Mouse (Mus musculus) CH12.LX (cell line): ENCODE measurements around the gene Snap25. TPM values are rescaled to one million over a fixed set of nuclear protein-coding genes. Genes with fewer than 3 reads are reported as not detected.

Experiments
- DNase-seq: peaks from one replicate; pipeline ENCODE4 v3.0.0-alpha.2; 2013; ENCODE audit errors: extremely low read depth
- H3K27ac ChIP-seq: 2 replicates; pipeline ENCODE4 v1.5.1; 2012; ENCODE audit warnings: low read depth, mild to moderate bottlenecking, control low read depth, moderate library complexity; ENCODE audit not compliant: insufficient read depth
- H3K27me3 ChIP-seq: replicated peaks from 2 replicates; pipeline ENCODE3; 2012; ENCODE audit warnings: inconsistent platforms
- H3K36me3 ChIP-seq, 2 experiments: replicated peaks in 1 of 2; 2 replicates each; pipeline versions ENCODE3 to v1.6.1; 2012; ENCODE audit warnings: inconsistent platforms in 1 of 2, low read length in 1 of 2, mild to moderate bottlenecking in 1 of 2, mixed read lengths in 1 of 2, moderate library complexity in 1 of 2; ENCODE audit not compliant: control insufficient read depth in 1 of 2, insufficient read depth in 1 of 2
- H3K4me1 ChIP-seq, 2 experiments: 2 replicates each; pipeline ENCODE4 v1.6.1; 2012; ENCODE audit warnings: inconsistent platforms in 1 of 2, moderate library complexity in 1 of 2; ENCODE audit not compliant: insufficient read depth in 2 of 2, control insufficient read depth in 1 of 2
- H3K4me2 ChIP-seq: 2 replicates; pipeline ENCODE4 v1.6.1; 2012; ENCODE audit warnings: low read depth, mild to moderate bottlenecking, control low read depth; ENCODE audit not compliant: poor library complexity, insufficient read depth, severe bottlenecking
- H3K4me3 ChIP-seq, 3 experiments: fragments of 150-350 bp in 1 of 3; sonication (generic) in 1 of 3; replicated peaks in 1 of 3; 2 replicates each; pipeline versions ENCODE3 to v1.5.1; 2011 to 2012; ENCODE audit warnings: low read depth in 2 of 3, low read length in 2 of 3, mild to moderate bottlenecking in 2 of 3, moderate library complexity in 2 of 3, control low read depth in 1 of 3, improper control_type of control experiment in 1 of 3, inconsistent platforms in 1 of 3, mixed read lengths in 1 of 3; ENCODE audit not compliant: poor library complexity in 1 of 3
- H3K79me2 ChIP-seq: replicated peaks from 2 replicates; pipeline ENCODE4 v1.6.1; 2012; ENCODE audit warnings: mild to moderate bottlenecking, moderate library complexity; ENCODE audit not compliant: control insufficient read depth, poor library complexity, insufficient read depth, severe bottlenecking; ENCODE audit errors: extremely low read depth
- H3K9ac ChIP-seq: 2 replicates; pipeline ENCODE4 v1.6.1; 2012; ENCODE audit warnings: low read depth, mild to moderate bottlenecking, control low read depth, moderate library complexity; ENCODE audit not compliant: insufficient read depth
- H3K9me3 ChIP-seq: replicated peaks from 2 replicates; pipeline ENCODE3; 2012; ENCODE audit warnings: low read length, inconsistent platforms, mixed read lengths
- CHD1 ChIP-seq: IDR thresholded peaks from 2 replicates; pipeline ENCODE4 v1.6.1; 2012; ENCODE audit warnings: low read depth, low read length, improper control_type of control experiment, inconsistent platforms
- CTCF ChIP-seq, 2 experiments: IDR thresholded peaks in 1 of 2; conservative IDR thresholded peaks in 1 of 2; 2 replicates each; pipeline ENCODE4 v1.5.1; 2011 to 2012; ENCODE audit warnings: low read depth in 2 of 2, low read length in 2 of 2, improper control_type of control experiment in 1 of 2, inconsistent platforms in 1 of 2, mild to moderate bottlenecking in 1 of 2, moderate library complexity in 1 of 2
- ELF1 ChIP-seq: IDR thresholded peaks from 2 replicates; pipeline ENCODE4 v1.6.1; 2014; ENCODE audit warnings: low read depth, mild to moderate bottlenecking, inconsistent platforms, low read length, improper control_type of control experiment
- GABPA ChIP-seq: IDR thresholded peaks from 2 replicates; pipeline ENCODE4 v1.6.1; 2012; ENCODE audit warnings: low read depth, low read length, improper control_type of control experiment, inconsistent platforms; ENCODE audit not compliant: insufficient replicate concordance
- HCFC1 ChIP-seq: IDR thresholded peaks from 2 replicates; pipeline ENCODE4 v1.6.1; 2012; ENCODE audit warnings: low read depth, mild to moderate bottlenecking, inconsistent platforms, low read length, improper control_type of control experiment
- IRF4 ChIP-seq: IDR thresholded peaks from 2 replicates; pipeline ENCODE4 v1.6.1; 2014; ENCODE audit warnings: low read depth, mild to moderate bottlenecking, inconsistent platforms, low read length, improper control_type of control experiment
- JUN ChIP-seq: IDR thresholded peaks from 2 replicates; pipeline ENCODE4 v1.6.1; 2011; ENCODE audit warnings: low read depth, mild to moderate bottlenecking, low read length, improper control_type of control experiment, moderate library complexity; ENCODE audit not compliant: insufficient read depth
- JUND ChIP-seq: conservative IDR thresholded peaks from 2 replicates; pipeline ENCODE4 v1.6.1; 2011; ENCODE audit warnings: low read depth, low read length, improper control_type of control experiment
- KAT2A ChIP-seq: IDR thresholded peaks from 2 replicates; pipeline ENCODE4 v1.6.1; 2012; ENCODE audit warnings: low read length, improper control_type of control experiment, inconsistent platforms; ENCODE audit not compliant: insufficient replicate concordance
- MXI1 ChIP-seq: IDR thresholded peaks from 2 replicates; pipeline ENCODE4 v1.6.1; 2011; ENCODE audit warnings: mild to moderate bottlenecking, low read depth, low read length, improper control_type of control experiment
- MYC ChIP-seq: IDR thresholded peaks from 2 replicates; pipeline ENCODE4 v1.6.1; 2011; ENCODE audit warnings: low read depth, mild to moderate bottlenecking, improper control_type of control experiment, low read length
- NRF1 ChIP-seq: IDR thresholded peaks from 2 replicates; pipeline ENCODE4 v1.6.1; 2014; ENCODE audit warnings: low read depth, mild to moderate bottlenecking, inconsistent platforms, low read length, improper control_type of control experiment, moderate library complexity
- PAX5 ChIP-seq: IDR thresholded peaks from 2 replicates; pipeline ENCODE4 v1.6.1; 2012; ENCODE audit warnings: low read length, inconsistent platforms, mixed read lengths
- POLR2A ChIP-seq: IDR thresholded peaks from 2 replicates; pipeline ENCODE4 v1.6.1; 2011; ENCODE audit warnings: low read depth, mild to moderate bottlenecking, improper control_type of control experiment, low read length
- RAD21 ChIP-seq: IDR thresholded peaks from 2 replicates; pipeline ENCODE4 v1.6.1; 2011; ENCODE audit warnings: low read depth, mild to moderate bottlenecking, low read length, improper control_type of control experiment, moderate library complexity
- SIN3A ChIP-seq: IDR thresholded peaks from 2 replicates; pipeline ENCODE4 v1.6.1; 2012; ENCODE audit warnings: low read length, improper control_type of control experiment, inconsistent platforms
- SMC3 ChIP-seq: IDR thresholded peaks from 2 replicates; pipeline ENCODE4 v1.6.1; 2011; ENCODE audit warnings: low read depth, low read length, improper control_type of control experiment
- USF1 ChIP-seq: IDR thresholded peaks from 2 replicates; pipeline ENCODE4 v1.6.1; 2014; ENCODE audit warnings: low read depth, mild to moderate bottlenecking, inconsistent platforms, low read length, improper control_type of control experiment
- ZC3H11A ChIP-seq: IDR thresholded peaks from 2 replicates; pipeline ENCODE4 v1.6.1; 2012; ENCODE audit warnings: low read depth, mild to moderate bottlenecking, inconsistent platforms, low read length, improper control_type of control experiment
- ZKSCAN1 ChIP-seq: IDR thresholded peaks from 2 replicates; pipeline ENCODE4 v1.6.1; 2012; ENCODE audit warnings: low read depth, inconsistent platforms, low read length, improper control_type of control experiment, borderline replicate concordance
- ZMIZ1 ChIP-seq: IDR thresholded peaks from 2 replicates; pipeline ENCODE4 v1.6.1; 2012; ENCODE audit warnings: low read depth, mild to moderate bottlenecking, inconsistent platforms, low read length, improper control_type of control experiment
- dilution Hi-C: fragments of 300-500 bp; cut with MboI; formaldehyde crosslinking; loops from 2 replicates; pipeline ENCODE4 v1.14.3; 2020; ENCODE audit warnings: low sequenced_read_pairs; ENCODE audit not compliant: extremely low pct_unique_long_range_greater_than_20kb, extremely low pct_ligation_motif_present
- in situ Hi-C: fragments of 300-500 bp; cut with MboI; formaldehyde crosslinking; loops from 3 replicates; pipeline ENCODE4 v1.14.3; 2019; ENCODE audit warnings: low sequenced_read_pairs, low pct_ligation_motif_present, low pct_unique_long_range_greater_than_20kb, mixed read lengths
- polyA plus RNA-seq: library from polyadenylated mRNA; unstranded; fragments of >175 nt; gene quantifications from 2 replicates; pipeline ENCODE4 v1.2.1, GENCODE M21; 2012; ENCODE audit warnings: low read depth; ENCODE audit not compliant: insufficient read length
- total RNA-seq, 2 experiments: library from RNA; depleted of rRNA; stranded (reverse); fragments of 300-350 nt in 1 of 2; fragments of >200 nt in 1 of 2; gene quantifications; 2 replicates each; pipeline ENCODE4 v1.2.3; 2012 to 2014

Snap25 gene
- total and polyA plus RNA-seq, 3 experiments, result 0.11 TPM; not detected in 2

DNA sequence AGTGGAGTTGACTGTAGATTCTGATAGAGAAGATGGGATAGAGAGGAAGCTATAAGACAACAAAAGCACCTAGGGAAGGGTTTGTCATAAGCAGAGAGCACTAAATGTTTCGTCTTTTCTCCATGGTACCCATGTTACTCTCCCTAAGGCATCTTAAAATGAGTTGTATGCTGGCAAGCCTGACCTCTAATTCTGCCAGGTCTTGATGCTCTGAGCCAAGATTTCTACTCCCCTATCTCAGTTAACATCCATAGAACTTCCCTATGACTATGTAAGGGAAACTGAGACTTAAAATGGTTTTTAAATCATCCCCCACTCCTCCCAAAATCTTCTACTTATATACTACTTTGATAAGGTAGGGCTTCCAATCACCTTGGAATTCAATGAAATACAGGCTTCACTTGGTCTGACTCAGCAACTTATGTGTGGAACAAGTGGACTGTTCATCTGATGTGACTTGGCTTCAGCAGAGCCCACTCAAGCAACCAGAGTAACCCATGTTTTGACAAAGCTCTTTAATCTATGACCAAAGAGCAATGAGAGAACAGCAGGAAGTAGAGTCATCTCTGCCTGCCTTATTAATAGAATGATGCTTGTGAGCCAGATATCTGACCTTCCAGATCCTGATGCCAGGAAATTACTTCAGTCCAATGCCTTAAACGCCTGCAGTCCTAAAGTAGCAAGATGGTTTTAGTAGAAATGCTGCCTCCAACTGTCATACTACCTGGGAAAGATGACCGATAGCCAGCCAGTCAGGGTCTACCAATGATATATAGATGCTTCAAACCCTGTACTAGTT, 13.6 kb upstream of the Snap25 start:
- no peak overlapping the region for H3K9ac ChIP-seq
- H3K27ac ChIP-seq, result no peak overlapping the region
- H3K4me1 ChIP-seq, result no peaks in the 10 kb centered on the region
- H3K79me2 ChIP-seq, result no peaks in the 10 kb centered on the region
- peaks cover 9% of the 10 kb centered on the region for H3K9me3 ChIP-seq
- no peak overlapping the region for H3K4me3 ChIP-seq
- no peak for DNase-seq
- TF ChIP-seq USF1 (no peak), GABPA (no peak), ELF1 (no peak), KAT2A (no peak), HCFC1 (no peak), IRF4 (no peak), CHD1 (no peak), RAD21 (no peak), ZC3H11A (no peak)
- TF ChIP-seq, all 38 proteins: peak for 0
- H3K27me3 ChIP-seq, result no peaks in the 10 kb centered on the region
- H3K36me3 ChIP-seq, result no peaks in the 10 kb centered on the region
- dilution Hi-C loops (no loop called here), in situ Hi-C loops (no loop called here)
- no peak overlapping the region for H3K4me2 ChIP-seq

DNA sequence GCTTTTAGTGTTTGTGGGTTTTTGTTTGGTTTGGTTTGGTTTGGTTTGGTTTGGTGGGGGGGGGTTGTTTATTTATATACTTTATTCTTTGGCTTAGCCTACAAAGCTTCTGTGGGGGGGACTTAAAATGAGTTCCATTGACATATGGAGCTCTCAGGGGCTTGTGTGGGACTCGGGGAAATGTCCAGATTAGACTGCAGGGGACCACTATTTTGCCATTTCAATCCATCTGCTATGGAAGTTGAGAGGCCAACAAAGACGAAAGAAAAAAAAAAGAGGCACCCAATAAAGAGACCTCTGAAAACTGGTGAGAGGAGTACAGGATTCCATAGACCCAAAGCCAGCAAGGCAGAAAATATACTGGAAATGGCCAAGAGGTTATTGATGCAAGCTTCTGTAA, 9.9 kb upstream of the Snap25 start:
- TF ChIP-seq ZC3H11A (no peak), RAD21 (no peak), SIN3A (no peak), NRF1 (no peak), SMC3 (no peak), ZMIZ1 (no peak), MYC (no peak), PAX5 (no peak), JUND (no peak), JUN (no peak), MXI1 (no peak), ZKSCAN1 (no peak), POLR2A (no peak), CTCF (conservative IDR thresholded peaks at IDR 0.05 in 1 of 2, IDR thresholded peaks at IDR 0.05 in 1 of 2; ENCODE audit: low read depth in 2 of 2, low read length in 2 of 2) (no peak)
- TF ChIP-seq, all 38 proteins: peak for 0
- H3K4me1 ChIP-seq, result no peaks in the 10 kb centered on the region
- in situ Hi-C loops, result no loop called here
- no peak overlapping the region for H3K9ac ChIP-seq
- no peak overlapping the region for H3K27ac ChIP-seq
- H3K27me3 ChIP-seq, result no peaks in the 10 kb centered on the region
- H3K4me2 ChIP-seq, result no peak overlapping the region
- dilution Hi-C loops, result no loop called here
- no peaks in the 10 kb centered on the region for H3K79me2 ChIP-seq
- no peak overlapping the region for H3K4me3 ChIP-seq
- H3K36me3 ChIP-seq, result no peaks in the 10 kb centered on the region
- DNase-seq, result no peak
- peaks cover 6% of the 10 kb centered on the region for H3K9me3 ChIP-seq
